Mouse (Mus musculus): Measurements from ENCODE around the gene Creb3l2.

DNA sequence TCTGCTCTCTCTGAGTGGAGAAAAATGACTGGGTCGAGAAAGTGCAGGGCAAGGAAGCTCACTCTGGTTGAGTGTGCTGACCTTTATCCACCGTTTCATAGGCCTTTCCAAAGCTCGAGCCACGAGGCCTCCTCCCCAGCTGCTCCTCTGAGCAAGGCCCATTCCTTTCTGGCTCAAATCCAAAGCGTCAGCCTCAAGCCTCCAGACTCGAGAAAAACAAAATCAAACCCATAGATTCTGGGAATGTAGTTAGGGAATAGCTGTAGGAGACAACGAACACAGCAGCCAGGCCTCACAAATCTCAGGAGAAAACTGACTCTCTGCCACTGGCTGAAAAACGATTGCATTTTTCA is 115.4 kb downstream of the Creb3l2 start:
- no peak for TF ChIP-seq POLR2A (IDR thresholded peaks at IDR 0.05; ENCODE audit: low read depth, low read length)
- no peak for TF ChIP-seq CTCF (IDR thresholded peaks at IDR 0.05; ENCODE audit: extremely low read depth, insufficient read depth, insufficient read length, insufficient replicate concordance)
